Mouse (Mus musculus) CH12.LX (cell line): ENCODE results near the gene Fmo4. TPM values are rescaled to one million over a fixed set of nuclear protein-coding genes. Genes with fewer than 3 reads are reported as not detected.

Experiments used
- DNase-seq: peaks from one replicate; pipeline ENCODE4 v3.0.0-alpha.2; 2013; ENCODE audit errors: extremely low read depth
- H3K27ac ChIP-seq: 2 replicates; pipeline ENCODE4 v1.5.1; 2012; ENCODE audit warnings: low read depth, mild to moderate bottlenecking, control low read depth, moderate library complexity; ENCODE audit not compliant: insufficient read depth
- H3K27me3 ChIP-seq: replicated peaks from 2 replicates; pipeline ENCODE3; 2012; ENCODE audit warnings: inconsistent platforms
- H3K36me3 ChIP-seq, 2 experiments: replicated peaks in 1 of 2; 2 replicates each; pipeline versions ENCODE3 to v1.6.1; 2012; ENCODE audit warnings: inconsistent platforms in 1 of 2, low read length in 1 of 2, mild to moderate bottlenecking in 1 of 2, mixed read lengths in 1 of 2, moderate library complexity in 1 of 2; ENCODE audit not compliant: control insufficient read depth in 1 of 2, insufficient read depth in 1 of 2
- H3K4me1 ChIP-seq, 2 experiments: 2 replicates each; pipeline ENCODE4 v1.6.1; 2012; ENCODE audit warnings: inconsistent platforms in 1 of 2, moderate library complexity in 1 of 2; ENCODE audit not compliant: insufficient read depth in 2 of 2, control insufficient read depth in 1 of 2
- H3K4me2 ChIP-seq: 2 replicates; pipeline ENCODE4 v1.6.1; 2012; ENCODE audit warnings: low read depth, mild to moderate bottlenecking, control low read depth; ENCODE audit not compliant: poor library complexity, insufficient read depth, severe bottlenecking
- H3K4me3 ChIP-seq, 3 experiments: fragments of 150-350 bp in 1 of 3; sonication (generic) in 1 of 3; replicated peaks in 1 of 3; 2 replicates each; pipeline versions ENCODE3 to v1.5.1; 2011 to 2012; ENCODE audit warnings: low read depth in 2 of 3, low read length in 2 of 3, mild to moderate bottlenecking in 2 of 3, moderate library complexity in 2 of 3, control low read depth in 1 of 3, improper control_type of control experiment in 1 of 3, inconsistent platforms in 1 of 3, mixed read lengths in 1 of 3; ENCODE audit not compliant: poor library complexity in 1 of 3
- H3K79me2 ChIP-seq: replicated peaks from 2 replicates; pipeline ENCODE4 v1.6.1; 2012; ENCODE audit warnings: mild to moderate bottlenecking, moderate library complexity; ENCODE audit not compliant: control insufficient read depth, poor library complexity, insufficient read depth, severe bottlenecking; ENCODE audit errors: extremely low read depth
- H3K9ac ChIP-seq: 2 replicates; pipeline ENCODE4 v1.6.1; 2012; ENCODE audit warnings: low read depth, mild to moderate bottlenecking, control low read depth, moderate library complexity; ENCODE audit not compliant: insufficient read depth
- H3K9me3 ChIP-seq: replicated peaks from 2 replicates; pipeline ENCODE3; 2012; ENCODE audit warnings: low read length, inconsistent platforms, mixed read lengths
- BHLHE40 ChIP-seq: IDR thresholded peaks from 2 replicates; pipeline ENCODE4 v1.6.1; 2011; ENCODE audit warnings: mild to moderate bottlenecking, low read depth, low read length, improper control_type of control experiment
- CHD1 ChIP-seq: IDR thresholded peaks from 2 replicates; pipeline ENCODE4 v1.6.1; 2012; ENCODE audit warnings: low read depth, low read length, improper control_type of control experiment, inconsistent platforms
- CTCF ChIP-seq, 2 experiments: IDR thresholded peaks in 1 of 2; conservative IDR thresholded peaks in 1 of 2; 2 replicates each; pipeline ENCODE4 v1.5.1; 2011 to 2012; ENCODE audit warnings: low read depth in 2 of 2, low read length in 2 of 2, improper control_type of control experiment in 1 of 2, inconsistent platforms in 1 of 2, mild to moderate bottlenecking in 1 of 2, moderate library complexity in 1 of 2
- E2F4 ChIP-seq: IDR thresholded peaks from 2 replicates; pipeline ENCODE4 v1.6.1; 2011; ENCODE audit warnings: low read depth, low read length, improper control_type of control experiment; ENCODE audit not compliant: insufficient replicate concordance
- EP300 ChIP-seq: IDR thresholded peaks from 2 replicates; pipeline ENCODE4 v1.6.1; 2011; ENCODE audit warnings: low read length, improper control_type of control experiment
- HCFC1 ChIP-seq: IDR thresholded peaks from 2 replicates; pipeline ENCODE4 v1.6.1; 2012; ENCODE audit warnings: low read depth, mild to moderate bottlenecking, inconsistent platforms, low read length, improper control_type of control experiment
- IRF4 ChIP-seq: IDR thresholded peaks from 2 replicates; pipeline ENCODE4 v1.6.1; 2014; ENCODE audit warnings: low read depth, mild to moderate bottlenecking, inconsistent platforms, low read length, improper control_type of control experiment
- JUN ChIP-seq: IDR thresholded peaks from 2 replicates; pipeline ENCODE4 v1.6.1; 2011; ENCODE audit warnings: low read depth, mild to moderate bottlenecking, low read length, improper control_type of control experiment, moderate library complexity; ENCODE audit not compliant: insufficient read depth
- JUND ChIP-seq: conservative IDR thresholded peaks from 2 replicates; pipeline ENCODE4 v1.6.1; 2011; ENCODE audit warnings: low read depth, low read length, improper control_type of control experiment
- KAT2A ChIP-seq: IDR thresholded peaks from 2 replicates; pipeline ENCODE4 v1.6.1; 2012; ENCODE audit warnings: low read length, improper control_type of control experiment, inconsistent platforms; ENCODE audit not compliant: insufficient replicate concordance
- MAFK ChIP-seq: IDR thresholded peaks from 2 replicates; pipeline ENCODE4 v1.6.1; 2011; ENCODE audit warnings: low read length, improper control_type of control experiment; ENCODE audit not compliant: insufficient replicate concordance
- MAX ChIP-seq: IDR thresholded peaks from 2 replicates; pipeline ENCODE4 v1.6.1; 2011; ENCODE audit warnings: low read length, improper control_type of control experiment
- MAZ ChIP-seq: IDR thresholded peaks from 2 replicates; pipeline ENCODE4 v1.6.1; 2012; ENCODE audit warnings: low read depth, mild to moderate bottlenecking, inconsistent platforms, low read length, improper control_type of control experiment, moderate library complexity
- MEF2A ChIP-seq: IDR thresholded peaks from 2 replicates; pipeline ENCODE4 v1.6.1; 2014; ENCODE audit warnings: low read depth, mild to moderate bottlenecking, inconsistent platforms, low read length, improper control_type of control experiment, borderline replicate concordance
- MYC ChIP-seq: IDR thresholded peaks from 2 replicates; pipeline ENCODE4 v1.6.1; 2011; ENCODE audit warnings: low read depth, mild to moderate bottlenecking, improper control_type of control experiment, low read length
- NELFE ChIP-seq: IDR thresholded peaks from 2 replicates; pipeline ENCODE4 v1.6.1; 2011; ENCODE audit warnings: low read depth, low read length, improper control_type of control experiment
- NRF1 ChIP-seq: IDR thresholded peaks from 2 replicates; pipeline ENCODE4 v1.6.1; 2014; ENCODE audit warnings: low read depth, mild to moderate bottlenecking, inconsistent platforms, low read length, improper control_type of control experiment, moderate library complexity
- PAX5 ChIP-seq: IDR thresholded peaks from 2 replicates; pipeline ENCODE4 v1.6.1; 2012; ENCODE audit warnings: low read length, inconsistent platforms, mixed read lengths
- POLR2A ChIP-seq: IDR thresholded peaks from 2 replicates; pipeline ENCODE4 v1.6.1; 2011; ENCODE audit warnings: low read depth, mild to moderate bottlenecking, improper control_type of control experiment, low read length
- POLR2AphosphoS2 ChIP-seq: IDR thresholded peaks from 2 replicates; pipeline ENCODE4 v1.6.1; 2011; ENCODE audit warnings: low read depth, low read length, improper control_type of control experiment
- RCOR1 ChIP-seq: conservative IDR thresholded peaks from 2 replicates; pipeline ENCODE4 v1.6.1; 2012; ENCODE audit warnings: low read depth, mild to moderate bottlenecking, inconsistent platforms, low read length, improper control_type of control experiment
- TBP ChIP-seq: conservative IDR thresholded peaks from 2 replicates; pipeline ENCODE4 v1.6.1; 2011; ENCODE audit warnings: low read depth, low read length, improper control_type of control experiment
- TCF12 ChIP-seq: IDR thresholded peaks from 2 replicates; pipeline ENCODE4 v1.6.1; 2014; ENCODE audit warnings: low read depth, mild to moderate bottlenecking, inconsistent platforms, low read length, improper control_type of control experiment
- USF1 ChIP-seq: IDR thresholded peaks from 2 replicates; pipeline ENCODE4 v1.6.1; 2014; ENCODE audit warnings: low read depth, mild to moderate bottlenecking, inconsistent platforms, low read length, improper control_type of control experiment
- USF2 ChIP-seq: conservative IDR thresholded peaks from 2 replicates; pipeline ENCODE4 v1.6.1; 2011; ENCODE audit warnings: low read depth, low read length, improper control_type of control experiment
- ZC3H11A ChIP-seq: IDR thresholded peaks from 2 replicates; pipeline ENCODE4 v1.6.1; 2012; ENCODE audit warnings: low read depth, mild to moderate bottlenecking, inconsistent platforms, low read length, improper control_type of control experiment
- ZKSCAN1 ChIP-seq: IDR thresholded peaks from 2 replicates; pipeline ENCODE4 v1.6.1; 2012; ENCODE audit warnings: low read depth, inconsistent platforms, low read length, improper control_type of control experiment, borderline replicate concordance
- ZMIZ1 ChIP-seq: IDR thresholded peaks from 2 replicates; pipeline ENCODE4 v1.6.1; 2012; ENCODE audit warnings: low read depth, mild to moderate bottlenecking, inconsistent platforms, low read length, improper control_type of control experiment
- ZNF384 ChIP-seq: IDR thresholded peaks from 2 replicates; pipeline ENCODE4 v1.6.1; 2012; ENCODE audit warnings: low read depth, low read length, improper control_type of control experiment, inconsistent platforms
- dilution Hi-C: fragments of 300-500 bp; cut with MboI; formaldehyde crosslinking; loops from 2 replicates; pipeline ENCODE4 v1.14.3; 2020; ENCODE audit warnings: low sequenced_read_pairs; ENCODE audit not compliant: extremely low pct_unique_long_range_greater_than_20kb, extremely low pct_ligation_motif_present
- in situ Hi-C: fragments of 300-500 bp; cut with MboI; formaldehyde crosslinking; loops from 3 replicates; pipeline ENCODE4 v1.14.3; 2019; ENCODE audit warnings: low sequenced_read_pairs, low pct_ligation_motif_present, low pct_unique_long_range_greater_than_20kb, mixed read lengths
- polyA plus RNA-seq: library from polyadenylated mRNA; unstranded; fragments of >175 nt; gene quantifications from 2 replicates; pipeline ENCODE4 v1.2.1, GENCODE M21; 2012; ENCODE audit warnings: low read depth; ENCODE audit not compliant: insufficient read length
- total RNA-seq, 2 experiments: library from RNA; depleted of rRNA; stranded (reverse); fragments of 300-350 nt in 1 of 2; fragments of >200 nt in 1 of 2; gene quantifications; 2 replicates each; pipeline ENCODE4 v1.2.3; 2012 to 2014

Gene Fmo4
- total and polyA plus RNA-seq, 3 experiments = not detected

DNA sequence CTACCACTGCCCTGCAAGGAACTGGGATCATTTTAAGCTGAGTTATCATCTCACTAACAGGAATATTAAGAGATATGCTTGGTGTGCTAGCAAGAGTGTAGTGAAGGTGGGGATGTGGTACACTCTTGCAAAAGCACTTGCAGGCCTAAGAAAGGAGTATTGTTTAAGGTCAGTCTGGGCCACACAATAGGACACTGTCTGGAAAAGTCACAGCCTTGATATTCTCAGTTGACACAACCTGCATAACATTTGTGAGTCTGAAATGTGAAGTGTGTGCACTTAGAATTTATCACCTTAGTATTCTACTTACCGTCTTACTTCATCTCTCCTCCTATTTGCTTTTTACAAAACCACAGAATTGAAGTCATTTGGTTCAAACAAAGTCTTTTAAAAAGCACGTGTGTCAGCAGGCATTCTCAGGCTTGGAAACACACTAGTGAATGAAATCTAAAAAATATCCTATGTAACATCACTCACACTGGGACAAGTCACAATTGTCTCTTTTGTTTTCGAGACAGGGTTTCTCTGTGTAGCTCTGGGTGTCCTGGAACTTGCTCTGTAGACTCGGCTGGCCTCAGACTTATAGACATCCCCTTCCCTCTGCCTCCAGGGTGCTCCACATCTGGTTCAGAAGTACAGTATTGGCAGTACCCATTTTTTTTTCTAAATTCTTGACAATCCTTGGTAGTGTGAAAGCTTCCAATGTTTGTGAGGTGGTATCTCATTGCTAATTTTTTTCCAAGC is 42.0 kb downstream of the Fmo4 start:
- no peak overlapping the region for H3K9ac ChIP-seq
- H3K27me3 ChIP-seq = no peaks in the 10 kb centered on the region
- H3K4me3 ChIP-seq = no peak overlapping the region
- peaks cover 0 to 13% of the 10 kb centered on the region in 2 experiments; a peak in 2 of 4 replicates for H3K4me1 ChIP-seq
- no peak for TF ChIP-seq MEF2A
- no peak for TF ChIP-seq ZNF384
- no peak for TF ChIP-seq JUN
- TF ChIP-seq POLR2AphosphoS2 = no peak
- no peak for TF ChIP-seq HCFC1
- TF ChIP-seq KAT2A = no peak
- TF ChIP-seq TCF12 = no peak
- no peak for TF ChIP-seq TBP
- TF ChIP-seq CTCF (conservative IDR thresholded peaks at IDR 0.05 in 1 of 2, IDR thresholded peaks at IDR 0.05 in 1 of 2; ENCODE audit: low read depth in 2 of 2, low read length in 2 of 2) = no peak
- TF ChIP-seq USF1 = no peak
- TF ChIP-seq PAX5 = no peak
- no peak for TF ChIP-seq USF2
- TF ChIP-seq MAZ = no peak
- no peak for TF ChIP-seq BHLHE40
- no peak for TF ChIP-seq ZKSCAN1
- no peak for TF ChIP-seq E2F4
- TF ChIP-seq NELFE = no peak
- TF ChIP-seq IRF4 = no peak
- no peak for TF ChIP-seq ZC3H11A
- no peak for TF ChIP-seq MAFK
- no peak overlapping the region for H3K27ac ChIP-seq
- peaks cover under 1% of the 10 kb centered on the region for H3K9me3 ChIP-seq
- in situ Hi-C loops (no loop called here), dilution Hi-C loops (no loop called here)
- H3K36me3 ChIP-seq = no peaks in the 10 kb centered on the region
- DNase-seq = no peak
- H3K4me2 ChIP-seq = no peak overlapping the region
- H3K79me2 ChIP-seq = no peaks in the 10 kb centered on the region

DNA sequence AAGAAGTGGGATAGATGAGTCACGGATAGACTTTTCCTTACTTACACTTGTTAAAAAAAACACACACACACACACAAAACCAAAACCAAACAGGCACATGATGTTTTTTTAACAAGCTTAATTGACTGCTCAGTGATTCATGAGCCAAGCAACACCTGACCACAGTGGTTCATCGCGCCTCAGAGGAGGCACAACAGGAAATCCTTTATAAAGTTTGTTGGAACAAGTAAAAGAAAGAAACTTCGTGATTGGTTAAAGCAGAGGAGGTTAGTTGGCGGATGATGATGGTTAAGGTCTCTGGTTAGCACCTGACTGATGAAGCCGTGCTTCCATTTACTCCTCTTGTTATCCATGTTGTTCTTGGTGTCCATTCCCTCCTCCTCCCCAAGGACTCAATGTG is 61.8 kb downstream of the Fmo4 start:
- H3K4me2 ChIP-seq = no peak overlapping the region
- H3K4me3 ChIP-seq = no peak overlapping the region
- H3K36me3 ChIP-seq = no peaks in the 10 kb centered on the region
- no peak overlapping the region for H3K9ac ChIP-seq
- H3K79me2 ChIP-seq = no peaks in the 10 kb centered on the region
- dilution Hi-C loops (no loop called here), in situ Hi-C loops (no loop called here)
- no peak for DNase-seq
- no peak overlapping the region for H3K27ac ChIP-seq
- H3K27me3 ChIP-seq = no peaks in the 10 kb centered on the region
- no peak for TF ChIP-seq KAT2A
- TF ChIP-seq TBP = no peak
- TF ChIP-seq NRF1 = no peak
- TF ChIP-seq JUND = no peak
- TF ChIP-seq ZC3H11A = no peak
- TF ChIP-seq EP300 = no peak
- no peak for TF ChIP-seq ZMIZ1
- no peak for TF ChIP-seq MAX
- TF ChIP-seq MYC = no peak
- no peak for TF ChIP-seq CHD1
- TF ChIP-seq MAZ = no peak
- TF ChIP-seq POLR2A = no peak
- no peak for TF ChIP-seq USF2
- no peak for TF ChIP-seq ZNF384
- no peak for TF ChIP-seq RCOR1
- peaks cover 2 to 7% of the 10 kb centered on the region in 2 experiments; a peak in 2 of 4 replicates for H3K4me1 ChIP-seq
- H3K9me3 ChIP-seq = no peaks in the 10 kb centered on the region
